Mouse (Mus musculus) neural tube, embryonic 11.5 days (tissue): ENCODE results near the gene 4931423N10Rik. TPM values are rescaled to one million over a fixed set of nuclear protein-coding genes. Genes with fewer than 3 reads are reported as not detected.
"Not testable (repeated sequence)": the region's sequence is repeated elsewhere in the genome, so short reads cannot be mapped to it uniquely, and the experiment has no call there.

Experiments
- ATAC-seq: fragments of 200-750 bp; cut with Nextera tagmentation; 2 replicates; pipeline ENCODE4 v1.8.0; 2017; ENCODE audit warnings: moderate number of reproducible peaks, mild to moderate bottlenecking, moderate TSS enrichment, moderate library complexity; ENCODE audit not compliant: insufficient read depth, low FRiP score, low TSS enrichment
- DNase-seq: peaks from one replicate; pipeline ENCODE4 v3.0.0-alpha.2; 2015; ENCODE audit warnings: low spot score
- H3K27ac ChIP-seq: fragments of 300-500 bp; sonication (generic); 2 replicates; pipeline ENCODE4 v1.5.1; 2014; ENCODE audit warnings: low read depth, mild to moderate bottlenecking, low read length
- H3K27me3 ChIP-seq: fragments of 300-500 bp; sonication (generic); 2 replicates; pipeline ENCODE4 v1.6.1; 2014; ENCODE audit warnings: mild to moderate bottlenecking, low read length, mixed read lengths; ENCODE audit not compliant: control insufficient read depth, insufficient read depth
- H3K36me3 ChIP-seq: fragments of 300-500 bp; sonication (generic); 2 replicates; pipeline ENCODE4 v1.6.1; 2014; ENCODE audit warnings: mild to moderate bottlenecking, low read length, moderate library complexity, mixed read lengths; ENCODE audit not compliant: control insufficient read depth, insufficient read depth
- H3K4me1 ChIP-seq: fragments of 300-500 bp; sonication (generic); 2 replicates; pipeline ENCODE4 v1.6.1; 2014; ENCODE audit warnings: low read length, mixed read lengths; ENCODE audit not compliant: control insufficient read depth, insufficient read depth
- H3K4me2 ChIP-seq: fragments of 300-500 bp; sonication (generic); 2 replicates; pipeline ENCODE4 v1.6.1; 2014; ENCODE audit warnings: low read depth, mild to moderate bottlenecking, moderate library complexity
- H3K4me3 ChIP-seq: fragments of 300-500 bp; sonication (generic); 2 replicates; pipeline ENCODE4 v1.5.1; 2014; ENCODE audit warnings: low read depth, low read length
- H3K9ac ChIP-seq: fragments of 300-500 bp; sonication (generic); 2 replicates; pipeline ENCODE4 v1.6.1; 2014; ENCODE audit warnings: mild to moderate bottlenecking, low read length
- H3K9me3 ChIP-seq: fragments of 300-500 bp; sonication (generic); 2 replicates; pipeline ENCODE4 v1.6.1; 2016; ENCODE audit warnings: low read length; ENCODE audit not compliant: control insufficient read depth
- WGBS: fragments of 180-500 bp; shearing (Covaris S2); extraction: QIAGEN DNeasy Blood & Tissue Kit; methylation state at CpG from one replicate; pipeline ENCODE4 v1.1.7; 2014; 5-methylcytosine and 5-hydroxymethylcytosine counted together
- polyA plus RNA-seq: library from polyadenylated mRNA; unstranded; fragments of >200 nt; fragmentation: Nextera tagmentation; extraction: Ambion mirVana; gene quantifications from 2 replicates; pipeline ENCODE4 v1.2.1, GENCODE M21; 2014

4931423N10Rik gene
- polyA plus RNA-seq, 1 experiment from 2014 or later: not detected

GRCm38 (mm10) chr2:23234065-23234773 lies 26.9 kb downstream of the 4931423N10Rik start:
- WGBS: under 1% methylated on average over 41 of the region's 50 CpGs
- H3K9me3 ChIP-seq: no peaks in the 10 kb centered on the region
- H3K4me2 ChIP-seq: peak overlapping the region; percentile 46
- H3K27me3 ChIP-seq: no peaks in the 10 kb centered on the region
- H3K9ac ChIP-seq: peak overlapping the region; percentile 49
- H3K4me1 ChIP-seq: no peaks in the 10 kb centered on the region
- no peak overlapping the region for H3K27ac ChIP-seq
- DNase-seq (peak; percentile 37), ATAC-seq (peak; percentile 85)
- no peaks in the 10 kb centered on the region for H3K36me3 ChIP-seq
- H3K4me3 ChIP-seq: peak overlapping the region; percentile 41

- H3K9ac ChIP-seq, H3K4me3 ChIP-seq, ATAC-seq, H3K27ac ChIP-seq, H3K4me2 ChIP-seq, H3K27me3 ChIP-seq, H3K9me3 ChIP-seq, DNase-seq, H3K36me3 ChIP-seq, H3K4me1 ChIP-seq: not testable (repeated sequence)
- WGBS: 52% methylated on average over 19 of the region's 19 CpGs
These were observed 83.7 kb downstream of the 4931423N10Rik start for GRCm38 (mm10) chr2:23290991-23291390.

- no peaks in the 10 kb centered on the region for H3K27me3 ChIP-seq
- WGBS: 17% methylated on average over 1 of the region's 1 CpGs
- H3K4me3 ChIP-seq: no peak overlapping the region
- H3K4me1 ChIP-seq: no peaks in the 10 kb centered on the region
- H3K9me3 ChIP-seq: no peaks in the 10 kb centered on the region
- no peak overlapping the region for H3K9ac ChIP-seq
- ATAC-seq (no peak; the same call in 1 of the 2 replicates), DNase-seq (no peak)
- no peaks in the 10 kb centered on the region for H3K36me3 ChIP-seq
- no peak overlapping the region for H3K4me2 ChIP-seq
- H3K27ac ChIP-seq: no peak overlapping the region
These were observed 107.6 kb downstream of the 4931423N10Rik start for GRCm38 (mm10) chr2:23314869-23315268.

Other genes with a start within 250 kb of the 4931423N10Rik start
- gene Abi1, start 167.2 kb upstream of the 4931423N10Rik start, polyA plus RNA-seq: 47.1 and 48.1 TPM in 2 replicates
- gene Acbd5, start 139.3 kb upstream of the 4931423N10Rik start, polyA plus RNA-seq: 43.5 and 45.1 TPM in 2 replicates
- 10.0 and 13.4 TPM in 2 replicates for gene Mastl, start 51.5 kb upstream of the 4931423N10Rik start, polyA plus RNA-seq
- 79.2 and 84.1 TPM in 2 replicates for gene Yme1l1, start 51.1 kb upstream of the 4931423N10Rik start, polyA plus RNA-seq
- 0.12 TPM in 1 of 2 replicates, not detected in the other for gene Nxph2, start 113.8 kb downstream of the 4931423N10Rik start, polyA plus RNA-seq